Mouse (Mus musculus) gastrocnemius, adult 2 months (tissue): ENCODE data around the gene Tbrg1. TPM values are rescaled to one million over a fixed set of nuclear protein-coding genes. Genes with fewer than 3 reads are reported as not detected.

ENCODE experiments used
- DNase-seq: peaks from one replicate; pipeline ENCODE4 v3.0.0; 2022
- H3K27ac ChIP-seq: fragments of 200-600 bp; 2 replicates; pipeline ENCODE4 v1.8.1; 2022; ENCODE audit warnings: mild to moderate bottlenecking
- H3K4me3 ChIP-seq: fragments of 200-600 bp; 2 replicates; pipeline ENCODE4 v1.8.1; 2022; ENCODE audit warnings: mild to moderate bottlenecking, moderate library complexity
- CTCF ChIP-seq: fragments of 200-600 bp; IDR thresholded peaks from 2 replicates; pipeline ENCODE4 v1.8.1; 2022; ENCODE audit warnings: antibody characterized with exemption, mild to moderate bottlenecking, moderate library complexity
- intact Hi-C: fragments of 180-260 bp; cut with DNase I; formaldehyde crosslinking; loops from one replicate; pipeline ENCODE4 v1.15.1; 2025
- total RNA-seq, 2 experiments: library from RNA; stranded (reverse); gene quantifications; 2 replicates each; pipeline ENCODE4 v1.2.3; 2021

The Tbrg1 gene
- total RNA-seq, 2 experiments from 2014 or later = 29.3 to 31.7 TPM

- intact Hi-C loops = no loop called here
- peak overlapping the region; percentile 84 for H3K4me3 ChIP-seq
- no peak for TF ChIP-seq CTCF
- DNase-seq = no peak
- H3K27ac ChIP-seq = peak overlapping the region; percentile 89
Measured at GRCm38 (mm10) chr9:37656439-37656881, 652 bp downstream of the Tbrg1 start.

GRCm38 (mm10) chr9:37655961-37656360, 1.2 kb downstream of the Tbrg1 start:
- peak overlapping the region; percentile 84 for H3K4me3 ChIP-seq
- DNase-seq = no peak
- peak overlapping the region; percentile 89 for H3K27ac ChIP-seq
- intact Hi-C loops = no loop called here
- no peak for TF ChIP-seq CTCF

GRCm38 (mm10) chr9:37653836-37654235, 3.3 kb downstream of the Tbrg1 start:
- no peak for TF ChIP-seq CTCF
- H3K27ac ChIP-seq = no peak overlapping the region

GRCm38 (mm10) chr9:37650639-37651038, 6.5 kb downstream of the Tbrg1 start:
- Histone ChIP-seq H3K4me3 (no peak overlapping the region), H3K27ac (no peak overlapping the region)
- DNase-seq = no peak
- TF ChIP-seq CTCF = no peak
- intact Hi-C loops = no loop called here

More at GRCm38 (mm10) chr9:37653836-37654235, 3.3 kb downstream of the Tbrg1 start:
- H3K4me3 ChIP-seq = no peak overlapping the region
- intact Hi-C loops = no loop called here
- no peak for DNase-seq

GRCm38 (mm10) chr9:37646246-37646645, 10.9 kb downstream of the Tbrg1 start:
- Histone ChIP-seq H3K4me3 (no peak overlapping the region), H3K27ac (no peak overlapping the region)
- no peak for DNase-seq
- TF ChIP-seq CTCF = no peak
- intact Hi-C loops = no loop called here

GRCm38 (mm10) chr9:37638721-37639120, 18.4 kb downstream of the Tbrg1 start:
- DNase-seq = no peak
- intact Hi-C loops = no loop called here
- TF ChIP-seq CTCF = no peak
- Histone ChIP-seq H3K4me3 (no peak overlapping the region), H3K27ac (no peak overlapping the region)

GRCm38 (mm10) chr9:37636800-37637542, 20.1 kb downstream of the Tbrg1 start:
- no peak overlapping the region for H3K4me3 ChIP-seq
- no peak overlapping the region for H3K27ac ChIP-seq
- TF ChIP-seq CTCF = no peak
- no peak for DNase-seq
- intact Hi-C loops = no loop called here

GRCm38 (mm10) chr9:37636335-37636734, 20.8 kb downstream of the Tbrg1 start:
- peak; percentile 42 for DNase-seq
- no peak overlapping the region for H3K27ac ChIP-seq
- intact Hi-C loops = no loop called here
- H3K4me3 ChIP-seq = no peak overlapping the region
- TF ChIP-seq CTCF = peak; percentile 82

GRCm38 (mm10) chr9:37634269-37634668, 22.8 kb downstream of the Tbrg1 start:
- intact Hi-C loops = no loop called here
- DNase-seq = no peak
- Histone ChIP-seq H3K4me3 (no peak overlapping the region), H3K27ac (no peak overlapping the region)
- TF ChIP-seq CTCF = no peak

GRCm38 (mm10) chr9:37632305-37632704, 24.8 kb downstream of the Tbrg1 start:
- TF ChIP-seq CTCF = no peak
- intact Hi-C loops = no loop called here
- Histone ChIP-seq H3K27ac (no peak overlapping the region), H3K4me3 (no peak overlapping the region)
- no peak for DNase-seq

GRCm38 (mm10) chr9:37629941-37630340, 27.2 kb downstream of the Tbrg1 start:
- intact Hi-C loops = no loop called here
- Histone ChIP-seq H3K27ac (no peak overlapping the region), H3K4me3 (no peak overlapping the region)
- no peak for TF ChIP-seq CTCF
- DNase-seq = no peak

GRCm38 (mm10) chr9:37628581-37628980, 28.5 kb downstream of the Tbrg1 start:
- no peak overlapping the region for H3K4me3 ChIP-seq
- TF ChIP-seq CTCF = no peak
- intact Hi-C loops = no loop called here
- no peak overlapping the region for H3K27ac ChIP-seq
- DNase-seq = no peak

GRCm38 (mm10) chr9:37627263-37627662, 29.8 kb downstream of the Tbrg1 start:
- TF ChIP-seq CTCF = no peak
- Histone ChIP-seq H3K4me3 (no peak overlapping the region), H3K27ac (no peak overlapping the region)
- DNase-seq = no peak
- intact Hi-C loops = no loop called here

GRCm38 (mm10) chr9:37626103-37626567, 31.0 kb downstream of the Tbrg1 start:
- Histone ChIP-seq H3K27ac (no peak overlapping the region), H3K4me3 (peak overlapping the region; percentile 57)
- TF ChIP-seq CTCF = no peak
- DNase-seq = no peak
- intact Hi-C loops = no loop called here
